Mouse (Mus musculus) right cerebral cortex, adult 18-20 months (tissue): ENCODE results near the gene Nmrk1.

ENCODE experiments used
- DNase-seq: peaks from one replicate; pipeline ENCODE4 v3.0.0; 2022; ENCODE audit warnings: mixed read lengths

The Nmrk1 gene

GRCm38 (mm10) chr19:18619060-18619459, 12.7 kb upstream of the Nmrk1 start:
- DNase-seq: no peak

- DNase-seq: no peak
Measured at GRCm38 (mm10) chr19:18619691-18620090, 12.1 kb upstream of the Nmrk1 start.

GRCm38 (mm10) chr19:18623894-18624293, 7.9 kb upstream of the Nmrk1 start:
- DNase-seq: no peak

GRCm38 (mm10) chr19:18629589-18629988, 2.2 kb upstream of the Nmrk1 start:
- DNase-seq: no peak

- DNase-seq: no peak
Measured at GRCm38 (mm10) chr19:18630221-18631119, 1.3 kb upstream of the Nmrk1 start.

DNA sequence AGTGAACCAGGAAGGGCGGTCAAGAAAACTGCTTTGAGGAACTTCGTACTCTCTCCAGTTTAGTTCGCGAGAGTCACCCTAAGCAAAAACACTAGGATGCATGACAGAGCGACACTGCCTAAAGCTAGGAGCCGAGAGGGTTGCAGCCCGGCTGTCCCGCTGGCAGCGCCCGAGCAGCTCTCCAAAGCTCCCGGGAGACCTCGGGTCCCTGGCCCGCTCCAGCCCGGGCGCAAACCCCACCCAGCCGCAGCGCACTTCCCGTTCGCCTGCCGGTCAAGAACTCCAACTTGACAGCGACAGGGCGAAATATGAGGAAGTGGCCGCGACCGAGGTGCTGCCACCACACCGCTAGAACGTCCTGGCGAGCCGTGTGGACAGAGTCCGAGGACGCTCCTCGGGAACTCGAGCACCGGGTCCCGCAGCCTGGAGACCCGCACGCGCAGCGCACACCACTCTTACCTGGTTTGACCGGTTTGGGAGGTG, 548 bp upstream of the Nmrk1 start:
- peak; percentile 32 for DNase-seq

- no peak for DNase-seq
Measured at GRCm38 (mm10) chr19:18632231-18633185, 758 bp downstream of the Nmrk1 start.

DNA sequence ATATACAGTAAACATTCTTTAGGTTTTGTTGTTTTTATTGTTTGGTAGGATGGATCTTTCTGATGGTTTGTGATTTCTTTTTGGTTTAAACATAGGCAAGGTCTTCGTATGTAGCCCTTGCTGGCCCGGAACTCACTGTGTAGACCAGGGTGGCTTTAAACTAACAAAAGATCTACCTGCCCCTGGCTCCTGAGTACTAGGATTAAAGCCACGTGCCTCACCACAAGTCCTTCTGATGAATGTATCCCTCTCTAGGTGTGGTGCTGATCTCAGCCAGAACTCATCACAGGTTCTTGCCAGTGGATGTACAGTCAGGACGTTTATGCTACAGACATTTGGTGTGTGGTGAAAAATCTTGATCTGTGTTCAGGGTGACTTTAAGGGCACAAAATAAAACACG, 6.2 kb downstream of the Nmrk1 start:
- DNase-seq: no peak

- no peak for DNase-seq
Measured at GRCm38 (mm10) chr19:18638949-18639348, 7.2 kb downstream of the Nmrk1 start.

GRCm38 (mm10) chr19:18639552-18639951, 7.8 kb downstream of the Nmrk1 start:
- DNase-seq: no peak

DNA sequence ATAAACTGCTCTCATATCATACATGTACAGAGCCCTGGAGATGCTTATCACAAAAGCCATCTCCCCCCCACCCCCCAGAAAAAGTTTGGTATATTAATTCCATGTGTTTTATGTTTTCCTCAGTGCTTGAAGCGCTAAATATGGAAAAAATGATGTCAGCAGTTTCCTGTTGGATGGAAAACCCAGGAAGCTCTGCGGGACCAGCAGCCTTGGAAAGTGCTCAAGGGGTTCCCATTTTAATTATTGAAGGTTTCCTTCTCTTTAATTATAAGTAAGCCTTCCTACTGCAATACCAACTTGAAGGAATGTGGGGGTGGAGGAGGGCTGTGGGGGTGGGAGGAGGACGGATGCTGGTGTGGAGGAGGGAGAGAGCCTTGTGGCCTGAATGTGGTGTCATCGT, 9.3 kb downstream of the Nmrk1 start:
- no peak for DNase-seq

DNA sequence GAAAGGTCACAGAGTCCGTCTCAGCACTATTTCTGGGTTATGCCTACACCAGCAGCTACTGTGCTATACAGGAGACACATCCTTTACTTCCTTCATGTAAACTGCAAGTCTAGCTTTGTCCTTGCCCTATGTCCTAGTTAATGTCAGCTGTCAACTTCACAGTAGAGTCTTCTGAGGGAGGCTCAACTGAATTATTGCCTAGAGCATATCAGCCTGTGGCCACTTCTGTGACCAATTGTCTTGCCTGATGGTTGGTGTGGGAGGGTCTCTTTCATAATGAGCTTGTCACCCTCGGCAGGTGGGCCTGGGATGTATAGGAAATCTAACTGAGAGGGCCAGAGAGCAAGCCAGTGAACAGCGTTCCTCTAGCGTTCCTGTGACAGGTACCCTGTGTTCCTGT, 11.7 kb downstream of the Nmrk1 start:
- no peak for DNase-seq

DNA sequence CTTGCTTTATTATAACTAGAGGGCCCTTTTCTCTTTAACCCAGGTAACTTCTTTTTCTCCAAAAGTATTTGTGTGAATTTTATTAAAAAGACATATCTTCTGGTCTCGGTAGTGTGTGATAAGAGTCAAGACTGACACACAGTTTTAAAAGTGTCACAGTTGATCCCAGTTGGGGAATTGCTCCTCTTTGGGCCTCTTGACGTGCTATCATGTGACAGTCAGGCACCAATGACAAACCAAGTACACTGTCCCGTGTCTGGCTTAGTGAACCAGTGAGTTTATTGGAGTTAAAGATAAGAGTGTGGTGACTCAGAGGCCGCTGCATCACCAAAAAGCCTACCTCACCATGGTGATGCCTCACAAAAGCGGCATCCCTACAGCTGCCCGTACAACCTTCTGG, 12.3 kb downstream of the Nmrk1 start:
- DNase-seq: no peak

- DNase-seq: no peak
Measured at GRCm38 (mm10) chr19:18646397-18646796, 14.6 kb downstream of the Nmrk1 start.

DNA sequence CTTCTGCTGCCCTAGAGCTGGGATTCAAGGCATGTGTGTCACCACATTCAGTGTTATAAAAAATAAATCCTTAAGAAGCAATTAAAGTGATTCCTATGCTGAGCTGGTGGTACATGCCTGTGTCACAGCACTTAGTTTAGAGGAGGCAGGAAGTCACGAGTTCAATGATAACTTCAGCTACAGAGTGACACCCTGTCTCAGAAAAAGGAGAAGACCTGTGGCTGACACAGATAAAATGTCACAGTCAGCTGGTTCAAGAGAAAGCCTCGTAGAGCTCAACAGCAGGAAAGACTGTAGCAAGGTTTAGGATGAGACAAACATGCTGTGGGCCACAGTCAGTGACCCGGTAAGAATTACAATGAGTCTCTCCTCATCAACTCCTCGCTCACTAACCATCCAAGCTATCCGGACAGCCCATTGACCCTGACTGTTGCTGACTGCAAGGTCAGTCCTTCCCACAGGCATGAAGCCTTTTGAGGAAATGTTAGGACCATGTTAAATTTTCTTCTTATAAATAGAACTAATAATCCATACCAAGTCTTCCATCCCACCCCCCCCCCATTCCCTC, 15.2 kb downstream of the Nmrk1 start:
- DNase-seq: no peak

- DNase-seq: no peak
Measured at GRCm38 (mm10) chr19:18647775-18648557, 16.2 kb downstream of the Nmrk1 start.

GRCm38 (mm10) chr19:18648558-18648945, 16.8 kb downstream of the Nmrk1 start:
- no peak for DNase-seq

DNA sequence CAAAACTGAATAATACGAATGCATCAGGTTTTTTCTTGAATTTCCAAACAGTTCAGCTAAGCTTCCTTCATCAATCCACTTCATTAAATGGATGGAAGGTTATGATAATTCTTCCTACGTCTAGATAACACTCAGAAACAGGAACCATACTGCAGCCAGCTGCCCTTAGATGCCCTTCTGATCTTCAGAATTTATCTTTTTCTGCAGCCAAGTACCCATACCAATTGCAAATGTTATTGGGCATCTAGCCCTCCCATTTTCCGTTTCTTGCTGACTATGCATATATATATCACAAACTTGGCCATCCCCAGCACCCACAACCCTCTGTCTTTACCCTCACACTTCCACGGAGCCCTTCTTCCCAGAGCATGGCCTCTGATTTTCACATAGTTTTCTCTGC, 18.2 kb downstream of the Nmrk1 start:
- no peak for DNase-seq

GRCm38 (mm10) chr19:18650473-18650872, 18.7 kb downstream of the Nmrk1 start:
- no peak for DNase-seq

GRCm38 (mm10) chr19:18652592-18652991, 20.8 kb downstream of the Nmrk1 start:
- no peak for DNase-seq

GRCm38 (mm10) chr19:18653058-18653457, 21.3 kb downstream of the Nmrk1 start:
- DNase-seq: no peak

- no peak for DNase-seq
Measured at GRCm38 (mm10) chr19:18654330-18654729, 22.6 kb downstream of the Nmrk1 start.
